Mouse (Mus musculus): ENCODE measurements around the gene Dhdh.

- TF ChIP-seq POLR2A (IDR thresholded peaks at IDR 0.05; ENCODE audit: extremely low read depth, insufficient read depth, low read length) (peak; percentile 41), CTCF (IDR thresholded peaks at IDR 0.05; ENCODE audit: low read depth, low read length) (peak; percentile 28; the same call in 1 of the 2 replicates)
Measured at GRCm38 (mm10) chr7:45457204-45458060, 31.2 kb downstream of the Dhdh start.

All from liver, adult 2 months (tissue).